Mouse (Mus musculus) neutrophil, adult 5-6 weeks (primary cell): ENCODE data around the gene Gas2l1. TPM values are rescaled to one million over a fixed set of nuclear protein-coding genes. Genes with fewer than 3 reads are reported as not detected.
"Not testable (repeated sequence)": the region's sequence is repeated elsewhere in the genome, so short reads cannot be mapped to it uniquely, and the experiment has no call there.

Experiments used
- ATAC-seq: fragments of 151-379, 151-347 bp; 2 replicates; pipeline ENCODE4 v1.8.0; 2017; ENCODE audit warnings: mild to moderate bottlenecking, moderate TSS enrichment; ENCODE audit not compliant: insufficient number of reproducible peaks, poor library complexity, low FRiP score, severe bottlenecking; ENCODE audit errors: extremely low read depth
- total RNA-seq: library from RNA; stranded (forward); fragments of 200-1000 nt; gene quantifications from 2 replicates; pipeline ENCODE4 v1.2.3, GENCODE M21; 2017

The Gas2l1 gene
- 7.0 and 9.5 TPM in 2 replicates for total RNA-seq

GRCm38 (mm10) chr11:5065056-5065821, at the start of gene Gas2l1:
Gas2l1 (minus strand) TSS chr11:5065327.
- ATAC-seq: no peak

- ATAC-seq: no peak
These were observed 48.5 kb upstream of the Gas2l1 start for GRCm38 (mm10) chr11:5113645-5114044.

GRCm38 (mm10) chr11:5109441-5109840, 44.3 kb upstream of the Gas2l1 start:
- ATAC-seq: no peak

- no peak for ATAC-seq
These were observed 38.9 kb upstream of the Gas2l1 start for GRCm38 (mm10) chr11:5103986-5104509.

GRCm38 (mm10) chr11:5102384-5102783, 37.3 kb upstream of the Gas2l1 start:
- ATAC-seq: no peak

GRCm38 (mm10) chr11:5101641-5102040, 36.5 kb upstream of the Gas2l1 start:
- ATAC-seq: no peak

GRCm38 (mm10) chr11:5100801-5101200, 35.7 kb upstream of the Gas2l1 start:
- ATAC-seq: no peak

- ATAC-seq: no peak
These were observed 35.2 kb upstream of the Gas2l1 start for GRCm38 (mm10) chr11:5100283-5100682.

- peak; percentile 27; the same call in 1 of the 2 replicates for ATAC-seq
These were observed 34.6 kb upstream of the Gas2l1 start for GRCm38 (mm10) chr11:5099576-5100183.

GRCm38 (mm10) chr11:5098736-5099542, 33.8 kb upstream of the Gas2l1 start, which contains the start of the genes Rhbdd3 and Ewsr1:
Rhbdd3 (plus strand) TSS chr11:5098926.
Ewsr1 (minus strand) TSS chr11:5099266.
- ATAC-seq: peak; percentile 83

- no peak for ATAC-seq
These were observed 33.1 kb upstream of the Gas2l1 start for GRCm38 (mm10) chr11:5098035-5098735.

GRCm38 (mm10) chr11:5096480-5097020, 31.4 kb upstream of the Gas2l1 start:
- ATAC-seq: no peak

- ATAC-seq: no peak
These were observed 30.8 kb upstream of the Gas2l1 start for GRCm38 (mm10) chr11:5095877-5096276.

- 0 out of 2 replicates have a peak, but pooled peaks have one; percentile 30 for ATAC-seq
These were observed 26.6 kb upstream of the Gas2l1 start for GRCm38 (mm10) chr11:5091706-5092105.

GRCm38 (mm10) chr11:5089147-5089546, 24.0 kb upstream of the Gas2l1 start:
- ATAC-seq: no peak

- not testable (repeated sequence) for ATAC-seq
These were observed 11.7 kb upstream of the Gas2l1 start for GRCm38 (mm10) chr11:5076843-5077242.

- no peak for ATAC-seq
These were observed 10.6 kb upstream of the Gas2l1 start for GRCm38 (mm10) chr11:5075760-5076159.

- no peak for ATAC-seq
These were observed 9.8 kb upstream of the Gas2l1 start for GRCm38 (mm10) chr11:5074882-5075281.
